In genomic region chr10:26995182-26995975, GRCm38 (mm10) we compare ENCODE assay signal across 9 mouse cellular contexts.
A peak's percentile ranks its signal among the peaks of the same experiment; 100 is the strongest.
DNase-seq lines count a peak whose midpoint lies in the region; ATAC-seq and TF ChIP-seq lines count a peak whose summit lies in the region.
"Had no signal": no experiment of that assay in that cellular context is flagged by ENCODE, and none has a peak within 500 bp of the region (broad histone marks: within the 10 kb centered on the region; RNA-seq: fewer than 3 reads in every experiment).

No protein-coding gene starts in this region.

- no peak overlapping the region for H3K4me2 ChIP-seq in liver, postnatal 0 days (ENCODE audit: low read depth, low read length)
- H3K4me2 ChIP-seq in neural tube, embryonic 14.5 days (ENCODE audit: low read depth, low read length): no peak overlapping the region
- H3K4me2 ChIP-seq: heart, embryonic 13.5 days had no signal

- H3K36me3 ChIP-seq in liver, postnatal 0 days (replicated peaks; ENCODE audit: insufficient read depth, low read length): no peaks in the 10 kb centered on the region
- no peaks in the 10 kb centered on the region for H3K36me3 ChIP-seq in neural tube, embryonic 14.5 days (ENCODE audit: control insufficient read depth, insufficient read depth, low read length)
- H3K36me3 ChIP-seq: heart, embryonic 13.5 days had no signal

- DNase-seq in gastrocnemius, adult 18-20 months (ENCODE audit: low spot score): peak; percentile 60
- no peak for DNase-seq in gastrocnemius, postnatal 25 days
- DNase-seq in adrenal gland, adult 18-20 months (ENCODE audit: low spot score in 2 of 2): peak; percentile 47 to 54
- DNase-seq in embryo, embryonic 11 days: peak; percentile 63
- DNase-seq in heart, postnatal 10 days: peak; percentile 56 to 78
- peak; percentile 62 to 67 for DNase-seq in kidney, postnatal 4 days
- DNase-seq in liver, postnatal 0 days: peak; percentile 60

- TF ChIP-seq CTCF in liver, postnatal 0 days (IDR thresholded peaks at IDR 0.05; ENCODE audit: low read depth): peak; percentile 83

- TF ChIP-seq EP300 in liver, postnatal 0 days (IDR thresholded peaks at IDR 0.05; ENCODE audit: low read depth): no peak

- 71% methylated on average over 8 of the region's 8 CpGs for WGBS in liver, postnatal 0 days (ENCODE audit: insufficient replicate concordance)
- 74% methylated on average over 8 of the region's 8 CpGs for whole genome bisulfite sequencing in neural tube, embryonic 14.5 days

- H3K4me1 ChIP-seq in liver, postnatal 0 days (ENCODE audit: insufficient read depth): 0 out of 2 replicates have a peak, but pooled peaks cover 3% of the 10 kb centered on the region
- H3K4me1 ChIP-seq in neural tube, embryonic 14.5 days (ENCODE audit: control insufficient read depth, insufficient read depth, low read length): no peaks in the 10 kb centered on the region
- H3K4me1 ChIP-seq: heart, embryonic 13.5 days had no signal

- no peaks in the 10 kb centered on the region for H3K9me3 ChIP-seq in liver, postnatal 0 days (ENCODE audit: low read length)
- H3K9me3 ChIP-seq in neural tube, embryonic 14.5 days (ENCODE audit: control insufficient read depth, low read length): no peaks in the 10 kb centered on the region
- H3K9me3 ChIP-seq: heart, embryonic 13.5 days had no signal

- intact Hi-C loops in heart, postnatal 10 days (cut with DNase I): loop anchor here (2.0 to 5.0 kb wide), 4 partner anchors 75 to 623 kb away; no protein-coding TSS in a partner anchor

- ATAC-seq in liver, postnatal 0 days: peak; percentile 38
- ATAC-seq in neural tube, embryonic 14.5 days (ENCODE audit: low read depth): peak; percentile 50; the same call in 1 of the 2 replicates

- H3K9ac ChIP-seq in liver, postnatal 0 days (replicated peaks): no peak overlapping the region
- H3K9ac ChIP-seq in neural tube, embryonic 14.5 days (replicated peaks; ENCODE audit: low read depth, low read length): no peak overlapping the region
- H3K9ac ChIP-seq: heart, embryonic 13.5 days had no signal

- no peak overlapping the region for H3K4me3 ChIP-seq in liver, postnatal 0 days (ENCODE audit: low read depth, low read length)
- no peak overlapping the region for H3K4me3 ChIP-seq in neural tube, embryonic 14.5 days (ENCODE audit: low read depth, low read length)
- H3K4me3 ChIP-seq: heart, embryonic 13.5 days had no signal

- H3K27me3 ChIP-seq in liver, postnatal 0 days (ENCODE audit: insufficient read depth, low read length): no peaks in the 10 kb centered on the region
- no peaks in the 10 kb centered on the region for H3K27me3 ChIP-seq in neural tube, embryonic 14.5 days (ENCODE audit: control insufficient read depth, insufficient read depth, low read length)
- H3K27me3 ChIP-seq: heart, embryonic 13.5 days had no signal

- H3K27ac ChIP-seq in liver, postnatal 0 days (ENCODE audit: low read depth): no peak overlapping the region
- H3K27ac ChIP-seq in neural tube, embryonic 14.5 days (ENCODE audit: low read depth, low read length): no peak overlapping the region
- H3K27ac ChIP-seq: heart, embryonic 13.5 days had no signal
